Mouse (Mus musculus) ES-E14 (cell line): ENCODE measurements at regions not wholly inside any gene's neighbourhood (a gene's known extent, or its start where the extent isn't known, plus 50 kb on each side); places are given as distances from the start of the nearest gene placed in this dataset.

Experiments
- CHD2 ChIP-seq: IDR thresholded peaks from 2 replicates; pipeline ENCODE4 v1.6.1; 2014; ENCODE audit warnings: mild to moderate bottlenecking, low read depth, low read length, inconsistent platforms
- HCFC1 ChIP-seq: IDR thresholded peaks from 2 replicates; pipeline ENCODE4 v1.6.1; 2012; ENCODE audit warnings: low read length, inconsistent platforms, borderline replicate concordance; ENCODE audit not compliant: insufficient read depth
- MAFK ChIP-seq: IDR thresholded peaks from 2 replicates; pipeline ENCODE4 v1.6.1; 2014; ENCODE audit warnings: mild to moderate bottlenecking, low read depth, low read length, inconsistent platforms; ENCODE audit not compliant: insufficient read depth
- ZC3H11A ChIP-seq: IDR thresholded peaks from 2 replicates; pipeline ENCODE4 v1.6.1; 2012; ENCODE audit warnings: low read depth, mild to moderate bottlenecking, inconsistent platforms, low read length, borderline replicate concordance
- ZNF384 ChIP-seq: IDR thresholded peaks from 2 replicates; pipeline ENCODE4 v1.6.1; 2012; ENCODE audit warnings: low read depth, low read length, inconsistent platforms

GRCm38 (mm10) chr8:44828026-44828425 is 107.2 kb upstream of the Fat1 start:
- TF ChIP-seq MAFK (no peak), ZNF384 (no peak), HCFC1 (no peak), ZC3H11A (no peak), CHD2 (no peak)
